Mouse (Mus musculus) kidney, adult 8-10 months (tissue): ENCODE data around the gene Mafg.
A peak's percentile ranks its signal among the peaks of the same experiment; 100 is the strongest.

Source experiments
- DNase-seq, 2 experiments: peaks; one replicate each; pipeline ENCODE4 v3.0.0; 2022

Mafg gene

DNA sequence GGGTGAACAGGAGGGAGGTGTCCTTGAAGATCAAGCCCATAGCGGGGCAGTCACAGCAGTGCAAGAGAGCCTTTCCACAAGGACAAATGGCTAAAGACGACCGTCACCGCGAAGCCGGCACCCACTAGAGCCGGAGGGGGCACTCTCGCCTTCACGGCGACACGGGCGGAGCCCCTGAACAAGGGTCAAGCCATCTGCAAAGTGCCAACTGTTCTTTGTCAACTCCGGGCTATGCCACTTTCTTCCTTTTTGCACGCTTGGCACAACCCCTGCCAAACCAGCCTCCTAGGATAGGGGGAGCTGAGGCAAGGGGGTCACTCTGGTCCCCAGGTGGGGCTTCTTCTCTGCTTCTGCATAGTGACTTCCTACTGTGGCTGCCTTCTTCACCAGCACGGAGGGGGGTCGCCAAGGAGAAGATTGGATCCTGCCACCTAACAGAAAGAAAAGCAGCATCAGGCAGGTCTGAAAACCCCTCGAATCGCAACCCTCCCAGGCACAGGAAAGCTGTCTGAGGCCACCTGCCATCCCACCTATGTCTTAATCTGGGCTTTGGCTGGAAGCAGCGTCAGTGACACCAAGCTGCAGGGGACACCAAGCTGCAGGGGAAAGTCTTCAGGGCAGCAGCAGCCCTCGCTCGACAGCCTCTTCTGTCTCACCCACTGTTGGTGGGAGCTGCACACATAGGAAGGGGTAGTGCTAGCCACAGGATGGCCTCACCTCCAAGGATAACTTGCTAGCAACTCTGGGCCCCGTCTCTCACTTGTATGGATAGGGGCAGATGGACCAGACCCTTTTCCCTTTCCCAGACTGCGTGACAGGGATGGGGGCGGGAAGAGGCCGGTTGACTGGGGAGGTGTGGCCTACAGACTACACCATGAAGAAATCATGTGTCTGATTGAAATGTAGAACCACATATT, 14.5 kb downstream of the Mafg start:
- DNase-seq, result no peak

DNA sequence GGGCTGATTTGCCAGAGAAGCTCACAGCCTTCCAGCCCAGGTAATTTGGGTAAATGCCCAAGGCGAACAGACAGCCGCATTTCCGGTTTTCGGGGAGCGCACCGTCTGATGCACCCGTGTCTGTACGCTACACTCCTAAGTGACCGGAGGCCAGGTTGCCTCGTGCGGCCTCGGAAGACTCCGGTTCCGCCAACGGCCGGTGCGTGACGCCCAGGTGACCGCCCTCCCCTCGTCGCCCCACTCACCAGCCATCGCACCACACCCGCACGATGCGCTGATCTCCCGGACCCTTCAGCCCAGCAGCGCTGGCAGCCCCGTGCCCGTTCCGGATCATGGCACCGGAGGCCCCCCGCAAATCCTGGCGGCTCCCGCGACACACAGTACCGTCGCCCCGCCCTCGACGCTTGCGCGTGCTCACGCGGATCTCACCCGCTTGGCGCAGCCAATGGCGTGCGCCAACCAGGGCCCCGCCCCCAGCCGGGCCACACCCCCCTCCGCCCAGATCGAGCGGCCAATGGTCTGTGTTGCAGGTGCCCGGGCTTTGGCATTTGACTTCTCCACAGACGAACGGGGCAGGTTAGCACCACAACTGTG, 15.8 kb downstream of the Mafg start, which contains the start of gene Pcyt2:
Gene Pcyt2 (minus strand): TSS at position 418 of the 594 bp plus-strand sequence.
- peak; percentile 96 for DNase-seq

DNA sequence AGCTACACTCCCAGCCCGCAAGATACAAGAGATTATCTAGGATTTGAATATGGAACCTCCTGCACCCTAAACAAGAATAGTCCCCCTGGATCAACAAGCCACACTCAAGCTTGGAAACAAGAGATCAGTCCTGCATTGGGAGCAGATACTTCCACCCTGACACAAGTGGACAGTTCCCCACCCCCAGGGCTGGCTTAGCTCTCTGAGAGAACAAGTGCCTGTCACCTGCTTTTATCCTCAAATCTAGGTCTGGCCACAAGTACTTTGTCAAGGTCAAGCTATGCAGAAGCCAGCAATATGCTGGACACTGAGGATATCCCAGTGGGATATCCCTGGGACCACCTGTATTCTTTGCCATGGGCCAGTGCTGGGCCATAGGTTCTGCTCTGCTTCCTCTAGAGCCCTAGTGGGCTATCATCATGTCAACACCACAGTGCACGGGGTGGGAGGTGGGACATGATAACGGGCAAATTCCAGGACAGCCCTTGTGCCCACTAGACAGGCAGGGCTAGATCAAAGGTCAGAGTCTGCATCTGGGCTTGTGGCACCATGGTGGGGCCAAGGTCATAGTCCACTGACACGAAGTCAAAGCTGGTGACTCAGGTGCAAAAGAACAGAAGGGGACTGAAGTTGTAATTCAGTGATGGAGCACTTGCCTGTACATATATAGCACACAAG, 16.6 kb downstream of the Mafg start:
- DNase-seq, result peak; percentile 79 to 84

DNA sequence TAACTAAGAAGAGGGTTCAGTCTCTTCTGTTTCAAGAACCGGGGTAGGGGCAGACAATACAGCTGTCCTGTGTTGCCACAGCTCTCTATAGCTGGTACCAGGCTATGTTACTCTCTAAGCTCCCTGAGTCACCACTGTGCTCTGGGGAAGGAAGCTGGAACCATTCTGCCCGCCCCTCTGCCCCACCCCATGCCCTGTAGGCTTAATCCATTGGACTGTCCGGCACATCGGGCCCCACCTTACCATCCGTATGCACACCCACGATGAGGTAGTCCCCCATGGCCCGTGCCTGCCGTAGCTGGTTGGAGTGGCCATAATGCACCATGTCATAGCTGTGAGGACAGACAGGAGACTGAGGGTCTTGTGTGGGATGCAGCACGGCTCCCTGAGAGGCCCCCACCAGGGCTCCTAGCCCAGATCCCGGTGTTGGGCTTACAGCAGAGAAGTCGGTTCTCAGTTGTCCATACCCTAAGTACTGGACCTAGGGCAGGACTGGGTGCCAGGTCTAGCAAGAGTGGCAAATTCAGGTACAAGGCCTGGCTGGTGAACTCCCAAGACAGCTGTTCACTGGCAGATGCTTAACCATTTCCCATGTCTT, 17.7 kb downstream of the Mafg start:
- no peak for DNase-seq

DNA sequence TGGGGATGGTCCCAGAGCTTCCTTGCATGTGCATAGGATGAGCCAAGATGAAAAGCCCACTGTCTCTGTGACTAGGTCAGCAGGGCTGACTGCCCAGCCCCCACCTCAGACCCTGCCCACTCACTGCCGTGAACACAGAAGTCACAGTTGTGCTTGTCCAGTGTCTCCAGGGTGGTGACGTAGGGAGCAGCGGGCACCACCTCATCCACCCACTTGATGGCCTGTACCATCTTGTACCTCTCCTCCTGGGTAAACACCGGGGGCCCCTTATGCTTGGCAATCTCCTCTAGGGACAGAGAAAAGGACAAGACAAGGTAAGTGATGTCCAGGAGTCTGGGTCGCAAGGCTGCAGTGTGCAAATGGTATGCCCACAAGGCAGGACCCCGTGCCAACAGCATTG, 18.2 kb downstream of the Mafg start:
- no peak for DNase-seq

DNA sequence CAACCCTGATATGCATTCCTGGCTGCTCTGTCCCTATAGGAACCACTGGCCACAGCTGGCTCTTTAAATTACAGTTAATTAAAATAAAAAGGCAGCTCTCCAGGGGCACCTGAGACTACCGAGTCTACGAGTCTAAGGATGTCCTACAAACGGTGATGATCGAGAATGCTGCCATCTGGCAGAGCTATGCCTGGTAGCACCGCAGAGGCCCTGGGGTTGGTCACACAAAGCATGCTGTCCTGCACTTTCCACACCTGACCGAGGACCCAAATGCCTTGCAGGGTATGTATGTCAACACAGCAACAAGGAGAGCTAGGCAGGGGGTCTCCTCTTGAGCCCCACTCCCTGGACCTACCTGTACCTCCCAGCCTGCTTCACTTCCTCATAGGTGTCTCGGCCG, 19.4 kb downstream of the Mafg start:
- no peak for DNase-seq

DNA sequence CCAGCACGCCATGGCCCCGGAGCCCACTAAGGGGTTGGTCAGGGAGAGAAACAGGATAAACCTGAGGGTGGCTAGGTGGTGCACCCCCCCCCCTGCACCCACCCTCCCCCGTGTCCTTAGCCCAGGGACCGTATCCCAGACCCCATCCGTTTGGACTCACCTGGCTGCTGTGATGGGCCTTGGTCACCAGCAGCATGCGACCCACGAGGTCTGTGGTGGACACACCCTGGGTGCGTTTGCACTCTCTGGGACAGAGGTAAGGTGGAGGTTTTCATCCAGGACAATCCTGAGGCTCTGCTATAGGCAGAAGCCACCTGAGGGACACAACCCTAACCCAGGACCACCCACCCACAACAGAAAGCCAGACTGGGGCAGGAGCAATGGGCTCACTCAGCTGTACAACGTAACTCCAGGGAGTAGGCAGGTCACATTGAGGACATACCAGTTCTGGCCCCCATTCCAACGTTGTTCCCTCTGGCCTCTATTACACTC, 19.9 kb downstream of the Mafg start:
- no peak for DNase-seq

DNA sequence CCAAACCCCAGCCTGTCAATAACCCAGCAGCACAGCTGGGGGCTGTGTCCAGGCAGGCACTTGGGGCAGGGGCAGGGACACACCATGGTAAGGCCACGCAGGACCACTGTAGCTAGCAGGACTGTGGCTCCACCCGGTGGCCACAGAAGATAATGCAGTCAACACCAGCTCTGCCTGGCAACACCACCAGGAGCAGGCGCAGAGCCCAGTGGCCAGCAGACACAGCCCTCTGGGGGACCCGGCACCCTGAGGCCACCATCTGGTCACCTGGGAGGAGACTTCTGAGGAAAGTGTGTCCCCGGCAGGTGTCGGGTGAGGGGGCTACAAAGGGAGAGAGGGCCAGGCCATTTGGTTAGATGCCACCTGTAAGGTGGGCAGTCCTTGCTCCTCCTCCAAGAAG, 20.6 kb downstream of the Mafg start:
- peak; percentile 67 to 79 for DNase-seq

DNA sequence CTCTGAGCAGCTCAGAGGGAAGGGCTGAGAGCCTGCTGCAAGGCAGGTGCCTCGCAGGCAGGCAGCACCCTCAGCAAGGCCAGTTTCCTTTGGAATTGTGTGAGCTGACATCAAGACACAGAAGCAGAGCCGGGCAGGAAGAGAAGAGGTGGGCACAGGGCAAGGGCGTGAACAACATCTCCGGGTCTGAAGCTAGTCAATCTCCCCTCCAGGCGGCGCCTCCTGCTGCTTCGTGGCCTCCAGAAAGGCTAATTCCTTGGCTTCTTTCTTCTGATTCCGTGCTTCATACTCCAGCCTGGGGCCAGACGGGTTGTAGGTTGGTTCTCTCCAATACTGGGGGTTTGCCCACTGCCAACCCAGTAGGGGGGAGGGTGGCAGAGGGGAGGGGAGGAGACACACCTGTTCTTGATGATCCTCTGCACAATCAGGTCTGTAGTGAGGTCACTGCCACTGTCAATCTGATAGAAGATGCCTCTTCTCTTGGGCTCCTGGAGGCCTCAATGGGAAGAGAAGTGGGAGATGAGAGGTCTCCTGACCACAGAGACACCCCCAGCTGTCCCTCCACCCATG, 22.8 kb downstream of the Mafg start:
- no peak for DNase-seq

DNA sequence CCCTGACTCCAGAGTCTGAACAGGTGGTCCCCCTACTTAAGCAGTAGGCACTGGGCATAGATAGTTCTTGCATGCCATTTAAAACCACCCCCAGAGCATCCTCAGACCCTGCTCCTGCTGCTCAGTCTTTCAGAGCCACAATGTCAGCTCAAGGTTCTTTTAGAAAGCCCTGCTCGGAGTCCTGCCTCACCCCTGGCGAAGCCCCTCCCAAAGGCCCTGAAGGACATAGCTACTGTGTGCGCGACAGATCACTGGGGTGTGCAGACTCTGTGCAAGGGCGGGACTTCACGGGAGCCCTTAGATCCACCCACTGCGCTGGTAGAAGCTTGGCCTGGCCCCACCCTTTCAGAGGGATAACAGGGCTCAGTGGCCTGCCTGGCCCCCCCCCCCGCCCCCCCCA, 24.1 kb downstream of the Mafg start:
- DNase-seq, result peak in 1 of 2 experiments; percentile 67

DNA sequence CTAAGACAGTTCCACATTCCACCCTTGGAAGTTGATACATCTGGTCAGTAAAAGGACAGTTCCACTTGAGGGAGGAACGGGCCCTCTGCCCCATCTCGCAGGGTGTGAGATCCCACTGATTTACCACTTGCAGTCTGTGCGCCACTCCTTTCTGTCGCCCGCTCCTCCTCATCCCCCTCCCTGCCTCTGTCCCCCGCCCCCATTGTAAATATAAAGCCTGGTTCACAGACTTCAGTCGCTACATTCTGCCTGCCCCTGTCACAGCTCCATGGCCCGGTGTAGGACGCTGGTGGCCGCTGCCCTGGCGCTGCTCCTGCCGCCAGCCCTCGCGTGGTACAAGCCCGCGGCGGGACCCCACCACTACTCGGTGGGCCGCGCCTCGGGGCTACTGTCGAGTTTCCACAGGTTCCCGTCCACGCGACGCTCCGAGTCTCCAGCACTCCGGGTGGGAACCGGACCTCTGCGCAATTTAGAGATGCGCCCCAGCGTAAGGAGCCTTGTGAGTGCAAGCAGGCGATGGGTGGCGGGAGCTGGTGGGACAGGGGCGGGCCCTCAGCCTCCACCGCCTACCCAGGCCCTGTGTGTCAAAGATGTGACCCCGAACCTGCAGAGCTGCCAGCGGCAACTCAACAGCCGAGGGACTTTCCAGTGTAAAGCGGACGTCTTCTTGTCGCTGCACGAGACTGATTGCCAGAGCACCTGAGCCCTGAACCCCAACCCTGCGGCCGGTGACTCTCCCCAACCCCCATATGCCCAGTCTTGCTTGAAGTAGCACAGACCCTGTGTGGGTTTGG, 25.0 kb downstream of the Mafg start, which contains the start of gene Npb:
Gene Npb (plus strand): TSS at position 237 of the 794 bp plus-strand sequence.
- DNase-seq, result no peak

DNA sequence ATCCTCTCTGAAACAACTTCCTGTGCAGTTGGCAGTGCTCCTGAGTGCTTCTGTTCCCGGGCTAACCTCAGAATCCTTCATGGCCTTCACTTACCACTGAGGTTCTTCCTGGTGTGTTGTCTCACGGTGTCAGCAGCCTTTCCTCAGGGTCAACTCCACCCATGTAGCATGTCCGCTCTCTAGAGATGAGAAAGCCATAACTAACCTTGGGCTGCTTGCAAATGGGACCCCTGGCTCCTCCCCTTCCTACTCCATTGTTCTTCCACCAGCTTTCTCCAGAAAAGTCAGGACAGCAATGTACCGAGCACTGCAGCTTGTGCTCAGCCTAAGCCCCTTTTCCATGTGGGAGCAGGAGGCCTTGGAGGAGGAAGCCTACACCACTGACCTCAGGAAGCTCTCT, 26.6 kb downstream of the Mafg start:
- no peak for DNase-seq

DNA sequence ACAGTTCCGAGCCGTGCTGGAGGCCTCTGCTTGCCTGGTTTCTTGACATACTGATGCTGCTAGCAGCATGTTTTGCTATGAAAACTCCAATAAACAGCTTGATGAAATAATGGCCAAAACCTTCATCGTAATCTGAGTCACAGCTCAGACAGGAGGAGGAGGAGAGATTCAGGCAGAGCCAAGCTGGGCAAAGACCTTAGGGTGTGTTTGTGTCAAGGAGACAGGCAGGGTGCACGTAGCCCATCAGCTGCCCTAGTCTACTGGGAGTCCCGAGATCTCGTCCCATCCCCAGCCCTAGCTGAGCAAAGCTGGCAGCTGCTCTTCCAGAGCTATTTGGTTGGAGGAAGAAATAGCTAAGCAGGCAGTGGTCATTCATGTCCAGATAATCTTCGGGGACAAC, 27.7 kb downstream of the Mafg start:
- DNase-seq, result no peak

DNA sequence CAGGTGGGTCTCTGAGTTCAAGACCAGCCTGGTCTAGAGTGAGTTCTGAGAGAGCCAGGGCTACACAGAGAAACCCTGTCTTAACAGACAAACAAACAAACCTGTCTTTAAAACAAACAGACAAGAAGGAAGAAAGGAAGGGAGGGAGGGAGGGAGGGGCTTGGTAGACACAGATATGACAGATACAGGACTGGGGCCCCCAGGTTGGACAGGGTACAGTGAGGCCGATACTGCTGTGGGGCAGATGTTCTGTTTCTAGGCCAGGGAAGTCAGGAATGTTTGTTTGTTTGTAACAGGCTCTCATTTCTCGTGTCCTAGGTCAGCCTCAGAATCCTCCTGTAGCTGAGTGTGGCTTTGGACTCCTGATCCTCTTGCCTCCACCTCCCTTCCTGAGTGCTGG, 29.9 kb downstream of the Mafg start:
- DNase-seq, result no peak

DNA sequence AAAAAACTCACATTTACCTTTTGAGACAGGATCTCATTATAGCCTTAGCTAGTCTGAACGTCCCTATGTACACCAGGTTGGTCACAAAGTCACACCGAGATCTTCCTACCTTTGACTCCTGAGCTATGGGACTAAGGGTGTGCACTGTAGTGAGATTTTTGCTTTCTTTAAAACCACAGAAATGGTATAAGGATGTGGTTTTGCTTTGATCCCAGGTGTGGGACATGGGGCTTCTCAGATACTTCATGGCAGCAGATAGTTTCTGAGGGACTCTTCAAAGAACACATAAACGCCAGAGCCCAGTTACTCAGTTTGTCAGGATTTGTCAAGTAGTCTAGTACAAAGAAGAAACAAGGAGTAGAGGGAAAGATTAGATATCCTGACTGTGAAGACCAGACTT, 32.7 kb downstream of the Mafg start:
- no peak for DNase-seq

DNA sequence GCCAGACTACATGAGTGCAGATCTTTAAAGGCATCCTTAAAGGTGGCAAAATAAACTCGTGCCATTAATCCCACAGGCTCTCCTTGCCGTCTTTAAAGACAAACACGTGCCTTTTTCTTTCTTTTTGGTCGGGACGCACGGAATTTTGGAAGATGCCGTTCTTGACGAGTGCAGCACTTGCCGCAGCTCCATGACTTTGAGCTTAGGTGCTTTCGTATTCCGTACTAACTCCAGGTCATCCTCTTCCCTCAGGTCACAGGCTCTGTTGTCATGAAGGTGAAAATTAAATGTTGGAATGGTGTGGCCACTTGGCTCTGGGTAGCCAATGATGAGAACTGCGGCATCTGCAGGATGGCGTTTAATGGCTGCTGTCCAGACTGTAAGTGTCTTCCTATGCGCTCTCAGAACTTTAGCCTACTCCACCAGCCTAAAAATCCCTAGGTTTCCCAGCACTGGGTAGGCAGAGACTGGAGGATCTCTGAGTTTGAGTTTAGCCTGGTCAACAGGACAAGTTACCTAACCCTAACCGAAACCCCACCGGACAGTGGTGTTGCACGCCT, 34.3 kb downstream of the Mafg start:
- no peak for DNase-seq

DNA sequence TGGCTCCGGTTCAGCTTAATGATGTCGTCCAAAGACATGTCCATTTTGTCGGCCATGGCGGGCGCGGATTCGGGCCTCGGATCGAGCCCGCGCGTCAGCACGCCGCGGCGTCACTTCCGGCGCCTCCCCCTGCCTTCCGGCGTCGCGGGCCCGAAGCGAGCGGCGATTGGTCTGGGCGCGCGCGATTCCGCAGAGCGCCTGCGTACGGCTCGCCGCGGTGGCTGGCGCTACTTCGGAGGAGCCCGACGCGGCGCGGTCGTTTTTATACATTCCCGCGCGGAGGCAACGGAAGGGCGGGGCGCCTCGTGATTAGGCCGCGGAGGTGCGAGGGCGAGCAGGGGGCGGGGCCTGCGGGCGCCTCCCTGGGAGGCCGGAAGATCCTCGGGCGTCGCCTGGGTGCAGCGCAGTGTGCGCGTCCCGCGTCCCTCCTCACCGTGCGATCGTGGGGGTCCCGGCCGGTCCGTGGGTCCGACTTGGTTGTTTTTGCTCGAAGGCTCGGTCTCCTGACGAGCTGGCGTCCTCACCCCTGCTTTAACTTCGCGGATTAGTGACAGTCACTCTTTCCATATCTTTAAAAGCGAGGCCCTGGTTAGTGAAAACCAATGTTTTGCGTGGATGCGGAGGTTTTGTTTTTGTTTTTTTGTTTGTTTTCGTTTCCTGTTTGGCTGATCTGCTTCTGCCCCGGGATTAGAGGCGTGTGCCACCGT, 35.0 kb downstream of the Mafg start, which contains the start of the genes Alyref and Anapc11:
Gene Alyref (minus strand): TSS at position 83 of the 707 bp plus-strand sequence.
Gene Anapc11 (plus strand): TSS at position 139 of the 707 bp plus-strand sequence.
- peak; percentile 90 to 91 for DNase-seq

DNA sequence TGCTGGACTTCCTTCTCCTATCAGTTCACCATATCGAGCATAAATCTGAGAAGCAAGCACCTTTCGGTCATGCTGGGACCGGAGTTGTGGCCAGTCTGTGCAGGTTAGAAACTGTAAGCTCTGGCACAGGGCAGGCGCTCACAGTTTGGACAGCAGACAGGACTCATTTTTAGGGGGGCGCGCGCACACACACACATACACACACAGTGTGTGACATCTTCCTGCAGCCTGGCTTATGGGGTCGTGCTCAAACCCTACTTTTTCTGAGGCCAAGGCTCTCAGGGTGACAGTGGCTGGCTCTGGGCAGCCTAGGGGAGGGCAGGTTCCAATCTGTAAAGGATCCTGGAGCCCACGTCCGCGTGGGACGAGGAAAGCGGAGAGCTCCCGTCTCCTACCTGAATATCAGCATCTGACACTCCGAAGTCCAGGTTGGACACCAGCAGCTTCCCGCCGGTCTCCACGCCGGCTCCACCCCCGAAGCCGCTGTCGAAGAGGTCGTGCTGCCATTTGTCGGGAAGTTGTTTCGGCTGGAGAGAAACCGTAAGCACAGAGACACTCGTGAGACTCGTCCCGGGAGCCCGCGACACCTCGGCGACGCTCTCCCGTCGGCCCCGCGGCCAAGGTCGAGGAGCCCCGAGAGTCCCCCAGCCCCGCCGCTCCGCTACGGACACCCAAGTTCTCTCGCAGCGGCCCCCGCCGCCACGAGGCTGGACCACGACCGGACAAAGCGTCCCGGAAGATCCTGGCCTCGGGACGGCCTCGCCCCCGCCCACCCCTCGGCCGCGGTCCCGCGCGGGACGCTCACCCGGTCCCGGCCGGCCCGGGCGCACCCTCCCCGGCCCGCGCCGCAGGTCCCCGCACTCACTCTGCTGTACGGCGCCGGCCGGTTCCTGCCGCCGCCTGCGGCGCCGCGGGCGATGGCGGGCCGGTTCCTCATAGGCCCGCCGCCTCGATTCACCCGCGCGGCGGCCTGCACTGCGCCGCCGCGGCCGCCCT, 35.9 kb downstream of the Mafg start:
- DNase-seq, result no peak

DNA sequence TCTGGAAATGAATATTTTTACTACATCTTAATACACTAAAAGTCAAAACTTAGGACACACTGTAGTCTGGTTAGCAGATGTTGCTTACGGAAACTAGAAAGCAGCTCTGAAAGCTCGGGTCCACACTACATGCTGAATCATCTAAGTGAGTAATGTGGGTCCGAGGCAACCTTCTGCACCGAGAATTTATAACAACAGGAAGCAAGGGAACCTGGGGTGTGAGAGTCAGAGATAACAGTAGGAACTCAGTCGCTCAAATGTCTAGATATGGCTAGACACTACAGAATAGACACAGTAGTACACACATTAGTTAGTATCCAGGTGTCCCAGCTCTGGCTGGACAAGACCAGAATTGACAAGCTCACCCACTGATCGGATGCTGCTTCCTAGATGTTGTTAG, 44.9 kb downstream of the Mafg start:
- no peak for DNase-seq
